Mouse (Mus musculus): Measurements from ENCODE around the gene 1700034J05Rik.

- no peak for TF ChIP-seq POLR2A (IDR thresholded peaks at IDR 0.05; ENCODE audit: low read depth, low read length)
- TF ChIP-seq CTCF (IDR thresholded peaks at IDR 0.05; ENCODE audit: extremely low read depth, insufficient read length, insufficient replicate concordance, low read depth, low read length): no peak
Observed at GRCm38 (mm10) chr6:146939026-146939425, 15.2 kb downstream of the 1700034J05Rik start.
